ENCODE assay signal across 10 mouse cellular contexts in the genomic region with DNA sequence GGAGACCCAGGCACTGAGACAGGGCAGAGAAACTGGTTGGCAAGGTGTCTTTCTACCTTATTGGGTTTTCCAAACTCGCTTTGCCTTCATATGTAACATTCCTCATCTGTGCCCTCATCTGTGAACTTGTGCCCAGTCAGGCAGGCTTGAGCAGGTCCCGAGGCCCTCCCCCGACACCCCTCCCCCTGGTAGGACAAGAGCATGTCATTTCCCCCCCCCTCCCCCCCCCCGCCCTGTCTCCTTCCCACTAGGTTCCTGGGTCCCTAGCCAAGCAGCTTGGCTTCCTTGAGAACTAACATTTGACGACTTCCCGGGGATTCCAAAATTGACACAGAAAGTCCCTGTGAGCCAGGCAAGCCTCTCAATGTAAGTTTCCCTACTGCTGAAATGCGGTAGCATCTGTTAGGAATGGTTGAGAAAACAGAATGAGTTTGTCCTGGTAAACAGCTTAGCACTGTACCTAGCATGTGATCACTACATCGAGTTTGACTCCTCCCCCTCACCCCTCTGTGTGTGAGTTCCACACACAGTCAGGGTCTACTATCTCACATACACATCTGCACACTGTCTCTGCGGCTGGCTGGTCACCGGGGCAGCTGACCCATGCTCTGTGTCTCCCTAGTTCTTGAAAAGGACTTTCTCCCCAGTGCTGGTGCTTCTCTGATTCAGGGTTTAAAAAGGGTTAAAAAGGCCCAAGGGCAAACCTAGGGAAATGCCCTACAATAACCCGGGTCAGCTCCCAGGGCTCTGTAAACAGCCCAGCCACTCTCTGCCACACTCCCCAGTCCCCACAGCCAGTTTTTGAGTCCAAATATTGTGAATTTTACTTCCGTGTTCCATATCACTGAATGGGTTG. TPM values are rescaled to one million over a fixed set of nuclear protein-coding genes. Genes with fewer than 3 reads are reported as not detected.
DNase-seq lines count a peak whose midpoint lies in the region; TF ChIP-seq lines count a peak whose summit lies in the region.
"Had no signal": no experiment of that assay in that cellular context is flagged by ENCODE, and none has a peak within 500 bp of the region (broad histone marks: within the 10 kb centered on the region; RNA-seq: fewer than 3 reads in every experiment).

No protein-coding gene starts in this region.

- H3K4me1 ChIP-seq in liver, adult 2 months (ENCODE audit: control insufficient read depth, insufficient read depth, low read length): peaks cover 28% of the 10 kb centered on the region

- no peak overlapping the region for H3K4me3 ChIP-seq in liver, adult 2 months (ENCODE audit: insufficient read depth, low read depth, low read length)
- H3K4me3 ChIP-seq: erythroblast, embryonic 14.5 days; neural tube, embryonic 15.5 days had no signal

- peak; percentile 35 for DNase-seq in embryo, embryonic 10.5 days (ENCODE audit: low spot score)
- no peak for DNase-seq in embryo, embryonic 11 days
- DNase-seq in retina, postnatal 1 day: peak; percentile 35
- no peak for DNase-seq in retina, embryonic 14.5 days (ENCODE audit: low spot score)
- peak; percentile 90 for DNase-seq in liver, adult 2 months (ENCODE audit: extremely low read depth, low read depth, low spot score)
- peak; percentile 68 for DNase-seq in testis, postnatal 10 days (ENCODE audit: low spot score)
- DNase-seq in spleen, adult 18-20 months: no peak
- DNase-seq in frontal cortex, postnatal 10 days (ENCODE audit: low spot score in 2 of 2): no peak

- peak overlapping the region; percentile 95 for H3K27ac ChIP-seq in liver, adult 2 months (replicated peaks; ENCODE audit: insufficient read depth, low read depth, low read length)
- H3K27ac ChIP-seq: neural tube, embryonic 15.5 days had no signal

- H3K79me2 ChIP-seq in liver, adult 2 months (ENCODE audit: control insufficient read depth, insufficient read depth, low read length): peaks cover 34% of the 10 kb centered on the region

- TF ChIP-seq POLR2A in liver, adult 2 months (IDR thresholded peaks at IDR 0.05; ENCODE audit: extremely low read depth, insufficient read depth, low read length): no peak

- WGBS in liver, adult 2 months: 7% methylated on average over 12 of the region's 12 CpGs

- H3K9ac ChIP-seq in liver, adult 2 months (ENCODE audit: low read depth, low read length): peak overlapping the region; percentile 61
- H3K9ac ChIP-seq: neural tube, embryonic 15.5 days had no signal

- TF ChIP-seq CTCF in liver, adult 2 months (IDR thresholded peaks at IDR 0.05; ENCODE audit: low read depth, low read length): no peak

- no peaks in the 10 kb centered on the region for H3K27me3 ChIP-seq in liver, adult 2 months (ENCODE audit: control insufficient read depth, insufficient read depth, low read length)
- H3K27me3 ChIP-seq: neural tube, embryonic 15.5 days had no signal

- peaks cover 4% of the 10 kb centered on the region; the same call in 1 of the 2 replicates for H3K36me3 ChIP-seq in liver, adult 2 months (ENCODE audit: control insufficient read depth, insufficient read depth, low read length)
- H3K36me3 ChIP-seq: neural tube, embryonic 15.5 days had no signal

RNA-seq across cellular contexts. Expression of gene Rab20, which starts 20.3 kb away (rescaled TPM):
- total RNA-seq in liver, adult 2 months (2014; rRNA removed): 15.9 and 19.7 TPM in 2 replicates
- 21.2 and 23.0 TPM in 2 replicates for polyA plus RNA-seq in liver, adult 2 months (2012; rRNA removed)

RNA-seq across cellular contexts. Expression of gene Naxd, which starts 39.1 kb away (rescaled TPM):
- 84.7 and 94.8 TPM in 2 replicates for total RNA-seq in liver, adult 2 months (2014; rRNA removed)
- 110 and 112 TPM in 2 replicates for polyA plus RNA-seq in liver, adult 2 months (2012; rRNA removed)

Comparison
In these comparisons a context has a peak if more than half of its experiments do, and no peak if none do; other contexts are left out.
1. DNase-seq: peak in embryo, embryonic 10.5 days (single experiment), retina, postnatal 1 day (single experiment), liver, adult 2 months (single experiment) and testis, postnatal 10 days (single experiment); none in embryo, embryonic 11 days (single experiment), retina, embryonic 14.5 days (single experiment), spleen, adult 18-20 months (0 of 2) and frontal cortex, postnatal 10 days (0 of 2).